Mouse (Mus musculus): ENCODE data around the gene Med16. TPM values are rescaled to one million over a fixed set of nuclear protein-coding genes. Genes with fewer than 3 reads are reported as not detected.
A peak's percentile ranks its signal among the peaks of the same experiment; 100 is the strongest.

The Med16 gene
- polyA plus RNA-seq, 1 experiment = 19.3 TPM

- Histone ChIP-seq H3K27ac (ENCODE audit: insufficient read depth, low read depth, low read length) (no peak overlapping the region), H3K4me3 (ENCODE audit: insufficient read depth, low read length) (no peak overlapping the region), H3K4me1 (ENCODE audit: control insufficient read depth, insufficient read depth, low read length) (no peaks in the 10 kb centered on the region)
- TF ChIP-seq POLR2A (IDR thresholded peaks at IDR 0.05; ENCODE audit: borderline replicate concordance, low read depth, low read length) (no peak), CTCF (IDR thresholded peaks at IDR 0.05; ENCODE audit: low read depth, low read length) (no peak)
Measured at GRCm38 (mm10) chr10:79864351-79865188, 44.2 kb downstream of the Med16 start.

- TF ChIP-seq POLR2A (IDR thresholded peaks at IDR 0.05; ENCODE audit: borderline replicate concordance, low read depth, low read length) (no peak), CTCF (IDR thresholded peaks at IDR 0.05; ENCODE audit: low read depth, low read length) (no peak)
- H3K4me1 ChIP-seq (ENCODE audit: control insufficient read depth, insufficient read depth, low read length) = peaks cover 7% of the 10 kb centered on the region
- no peak overlapping the region for H3K4me3 ChIP-seq (ENCODE audit: insufficient read depth, low read length)
- no peak overlapping the region for H3K27ac ChIP-seq (ENCODE audit: insufficient read depth, low read depth, low read length)
Measured at GRCm38 (mm10) chr10:79862925-79863324, 45.8 kb downstream of the Med16 start.

- Histone ChIP-seq H3K27ac (ENCODE audit: insufficient read depth, low read depth, low read length) (no peak overlapping the region), H3K4me1 (ENCODE audit: control insufficient read depth, insufficient read depth, low read length) (peaks cover 9% of the 10 kb centered on the region), H3K4me3 (ENCODE audit: insufficient read depth, low read length) (no peak overlapping the region)
- no peak for TF ChIP-seq CTCF (IDR thresholded peaks at IDR 0.05; ENCODE audit: low read depth, low read length)
- TF ChIP-seq POLR2A (IDR thresholded peaks at IDR 0.05; ENCODE audit: borderline replicate concordance, low read depth, low read length) = no peak
Measured at GRCm38 (mm10) chr10:79862049-79862788, 46.5 kb downstream of the Med16 start.

GRCm38 (mm10) chr10:79861230-79862048, 47.3 kb downstream of the Med16 start:
- Histone ChIP-seq H3K27ac (ENCODE audit: insufficient read depth, low read depth, low read length) (no peak overlapping the region), H3K4me1 (ENCODE audit: control insufficient read depth, insufficient read depth, low read length) (peaks cover 9% of the 10 kb centered on the region), H3K4me3 (ENCODE audit: insufficient read depth, low read length) (no peak overlapping the region)
- TF ChIP-seq CTCF (IDR thresholded peaks at IDR 0.05; ENCODE audit: low read depth, low read length) (no peak), POLR2A (IDR thresholded peaks at IDR 0.05; ENCODE audit: borderline replicate concordance, low read depth, low read length) (no peak)

GRCm38 (mm10) chr10:79860079-79860911, 48.4 kb downstream of the Med16 start:
- peaks cover 9% of the 10 kb centered on the region for H3K4me1 ChIP-seq (ENCODE audit: control insufficient read depth, insufficient read depth, low read length)
- H3K27ac ChIP-seq (ENCODE audit: insufficient read depth, low read depth, low read length) = no peak overlapping the region
- H3K4me3 ChIP-seq (ENCODE audit: insufficient read depth, low read length) = no peak overlapping the region
- TF ChIP-seq POLR2A (IDR thresholded peaks at IDR 0.05; ENCODE audit: borderline replicate concordance, low read depth, low read length) (no peak), CTCF (IDR thresholded peaks at IDR 0.05; ENCODE audit: low read depth, low read length) (no peak)

GRCm38 (mm10) chr10:79859116-79859515, 49.6 kb downstream of the Med16 start:
- no peak for TF ChIP-seq POLR2A (IDR thresholded peaks at IDR 0.05; ENCODE audit: borderline replicate concordance, low read depth, low read length)
- no peak for TF ChIP-seq CTCF (IDR thresholded peaks at IDR 0.05; ENCODE audit: low read depth, low read length)
- no peak overlapping the region for H3K4me3 ChIP-seq (ENCODE audit: insufficient read depth, low read length)
- H3K27ac ChIP-seq (ENCODE audit: insufficient read depth, low read depth, low read length) = no peak overlapping the region
- H3K4me1 ChIP-seq (ENCODE audit: control insufficient read depth, insufficient read depth, low read length) = peaks cover 9% of the 10 kb centered on the region

- Histone ChIP-seq H3K4me1 (ENCODE audit: control insufficient read depth, insufficient read depth, low read length) (peaks cover 9% of the 10 kb centered on the region), H3K27ac (ENCODE audit: insufficient read depth, low read depth, low read length) (no peak overlapping the region), H3K4me3 (ENCODE audit: insufficient read depth, low read length) (peak overlapping the region; percentile 38)
- TF ChIP-seq CTCF (IDR thresholded peaks at IDR 0.05; ENCODE audit: low read depth, low read length) = no peak
- no peak for TF ChIP-seq POLR2A (IDR thresholded peaks at IDR 0.05; ENCODE audit: borderline replicate concordance, low read depth, low read length)
Measured at GRCm38 (mm10) chr10:79858416-79859074, 50.2 kb downstream of the Med16 start.

GRCm38 (mm10) chr10:79857894-79858293, 50.8 kb downstream of the Med16 start:
- Histone ChIP-seq H3K27ac (ENCODE audit: insufficient read depth, low read depth, low read length) (peak overlapping the region; percentile 34; the same call in 1 of the 2 replicates), H3K4me1 (ENCODE audit: control insufficient read depth, insufficient read depth, low read length) (peaks cover 10% of the 10 kb centered on the region), H3K4me3 (ENCODE audit: insufficient read depth, low read length) (peak overlapping the region; percentile 38)
- no peak for TF ChIP-seq POLR2A (IDR thresholded peaks at IDR 0.05; ENCODE audit: borderline replicate concordance, low read depth, low read length)
- TF ChIP-seq CTCF (IDR thresholded peaks at IDR 0.05; ENCODE audit: low read depth, low read length) = no peak

Measured in bone marrow macrophage, adult 2 months (primary cell).